Comparison of ENCODE assay signal across 32 mouse cellular contexts in genomic region chr14:111569331-111569839, GRCm38 (mm10).
"Had no signal": no experiment of that assay in that cellular context is flagged by ENCODE, and none has a peak within 500 bp of the region (broad histone marks: within the 10 kb centered on the region; RNA-seq: fewer than 3 reads in every experiment).

No protein-coding gene starts in this region.

- ATAC-seq: liver, embryonic 12.5 days; liver, postnatal 0 days; lung, postnatal 0 days; midbrain, embryonic 13.5 days; midbrain, embryonic 15.5 days; midbrain, embryonic 16.5 days had no signal

- H3K4me2 ChIP-seq: limb, embryonic 12.5 days; limb, embryonic 13.5 days; limb, embryonic 15.5 days; liver, embryonic 11.5 days; liver, embryonic 12.5 days; liver, embryonic 13.5 days; liver, embryonic 15.5 days; lung, embryonic 14.5 days; lung, embryonic 15.5 days; midbrain, embryonic 11.5 days; midbrain, embryonic 12.5 days; midbrain, embryonic 13.5 days; midbrain, embryonic 15.5 days; neural tube, embryonic 12.5 days had no signal

- H3K36me3 ChIP-seq: limb, embryonic 10.5 days; limb, embryonic 12.5 days; limb, embryonic 13.5 days; limb, embryonic 15.5 days; liver, embryonic 12.5 days; liver, embryonic 13.5 days; liver, embryonic 15.5 days; lung, embryonic 15.5 days; midbrain, embryonic 10.5 days; midbrain, embryonic 12.5 days; midbrain, embryonic 13.5 days; midbrain, embryonic 15.5 days; neural tube, embryonic 12.5 days had no signal

- H3K9me3 ChIP-seq: limb, embryonic 10.5 days; limb, embryonic 12.5 days; limb, embryonic 13.5 days; limb, embryonic 15.5 days; liver, embryonic 12.5 days; liver, embryonic 13.5 days; liver, embryonic 15.5 days; lung, embryonic 15.5 days; megakaryocyte, embryonic 14.5 days; midbrain, embryonic 10.5 days; midbrain, embryonic 12.5 days; midbrain, embryonic 13.5 days; midbrain, embryonic 15.5 days; neural tube, embryonic 12.5 days had no signal

- H3K9ac ChIP-seq: limb, embryonic 12.5 days; limb, embryonic 13.5 days; limb, embryonic 15.5 days; liver, embryonic 12.5 days; liver, embryonic 13.5 days; liver, embryonic 14.5 days; liver, embryonic 15.5 days; liver, postnatal 0 days; lung, embryonic 14.5 days; lung, embryonic 15.5 days; midbrain, embryonic 12.5 days; midbrain, embryonic 13.5 days; midbrain, embryonic 15.5 days; neural tube, embryonic 12.5 days had no signal

- H3K27ac ChIP-seq: limb, embryonic 10.5 days; limb, embryonic 12.5 days; limb, embryonic 13.5 days; limb, embryonic 15.5 days; liver, embryonic 12.5 days; liver, embryonic 13.5 days; liver, embryonic 14.5 days; liver, embryonic 15.5 days; lung, embryonic 15.5 days; macrophage; midbrain, embryonic 10.5 days; midbrain, embryonic 12.5 days; midbrain, embryonic 13.5 days; midbrain, embryonic 15.5 days; neural tube, embryonic 12.5 days had no signal

- H3K27me3 ChIP-seq: limb, embryonic 12.5 days; limb, embryonic 13.5 days; limb, embryonic 15.5 days; liver, embryonic 12.5 days; liver, embryonic 13.5 days; liver, embryonic 15.5 days; lung, embryonic 15.5 days; megakaryocyte, embryonic 14.5 days; midbrain, embryonic 12.5 days; midbrain, embryonic 13.5 days; midbrain, embryonic 15.5 days; neural tube, embryonic 12.5 days had no signal

- H3K4me1 ChIP-seq: limb, embryonic 10.5 days; limb, embryonic 12.5 days; limb, embryonic 13.5 days; limb, embryonic 15.5 days; liver, embryonic 12.5 days; liver, embryonic 13.5 days; liver, embryonic 15.5 days; lung, embryonic 15.5 days; megakaryocyte, embryonic 14.5 days; midbrain, embryonic 10.5 days; midbrain, embryonic 12.5 days; midbrain, embryonic 13.5 days; midbrain, embryonic 15.5 days; neural tube, embryonic 12.5 days had no signal

- H3K4me3 ChIP-seq: limb, embryonic 10.5 days; limb, embryonic 12.5 days; limb, embryonic 13.5 days; limb, embryonic 15.5 days; liver, embryonic 12.5 days; liver, embryonic 13.5 days; liver, embryonic 15.5 days; lung, embryonic 15.5 days; megakaryocyte, embryonic 14.5 days; midbrain, embryonic 10.5 days; midbrain, embryonic 12.5 days; midbrain, embryonic 13.5 days; midbrain, embryonic 15.5 days; myocyte; neural tube, embryonic 12.5 days had no signal

- DNase-seq: left cerebral cortex, postnatal 4 days; liver; liver, embryonic 13.5 days; liver, postnatal 0 days; lung, adult 18-20 months; lung, adult 2 months; lung, embryonic 14.5 days; lung, postnatal 10 days; lung, postnatal 14 days; lung, postnatal 36 days; lung, postnatal 4 days; midbrain, embryonic 14.5 days had no signal
